Mouse (Mus musculus): ENCODE data around the gene Crabp2. TPM values are rescaled to one million over a fixed set of nuclear protein-coding genes. Genes with fewer than 3 reads are reported as not detected.

Crabp2 gene
- polyA plus RNA-seq, 1 experiment: not detected

DNA sequence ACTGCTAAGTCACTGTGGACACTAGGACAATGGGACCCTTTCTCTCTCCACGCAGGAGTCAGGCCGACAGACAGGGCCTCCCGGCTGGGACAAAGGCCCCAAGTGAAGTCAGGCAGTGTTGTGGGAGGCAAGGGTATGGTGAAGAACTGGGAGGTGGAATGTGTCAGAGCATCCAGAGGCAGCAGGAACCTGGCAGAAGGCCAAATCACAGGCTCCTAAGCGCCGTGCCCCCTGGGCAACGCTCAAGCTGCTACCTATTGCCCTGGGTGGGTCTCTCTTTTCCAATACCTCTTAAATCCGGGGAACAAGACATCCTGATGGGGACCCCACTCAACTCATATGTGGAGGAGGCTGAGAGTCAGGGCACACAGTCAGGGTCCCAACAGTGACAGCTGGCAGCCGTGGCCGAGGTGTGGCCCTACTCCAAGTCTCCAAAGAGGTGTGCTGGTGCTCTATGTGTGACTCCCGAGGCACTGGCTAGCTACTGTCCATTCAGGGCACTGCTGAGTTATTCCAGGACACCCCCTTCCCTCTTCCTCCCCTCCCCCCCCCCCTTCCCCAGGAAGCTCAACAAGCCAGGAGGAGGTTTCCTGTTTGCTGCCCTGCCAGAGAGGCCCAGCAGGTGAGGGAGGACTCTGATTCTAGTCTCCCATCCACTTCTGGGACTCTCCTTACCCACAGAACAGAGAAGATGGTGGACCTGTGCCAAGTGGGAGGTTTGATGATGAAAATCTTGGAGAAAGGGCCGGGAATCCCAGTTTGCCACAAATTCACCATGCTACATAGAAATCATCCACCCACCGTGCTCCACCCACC lies 37.2 kb downstream of the Crabp2 start:
- TF ChIP-seq GATA1 (IDR thresholded peaks at IDR 0.05; ENCODE audit: low read length): no peak

- no peak for TF ChIP-seq GATA1 (IDR thresholded peaks at IDR 0.05; ENCODE audit: low read length)
Measured at GRCm38 (mm10) chr3:87986868-87987267, 38.4 kb downstream of the Crabp2 start.

GRCm38 (mm10) chr3:87987633-87988032 lies 39.2 kb downstream of the Crabp2 start:
- TF ChIP-seq GATA1 (IDR thresholded peaks at IDR 0.05; ENCODE audit: low read length): no peak

- TF ChIP-seq GATA1 (IDR thresholded peaks at IDR 0.05; ENCODE audit: low read length): no peak
Measured at GRCm38 (mm10) chr3:87988068-87988467, 39.6 kb downstream of the Crabp2 start.

DNA sequence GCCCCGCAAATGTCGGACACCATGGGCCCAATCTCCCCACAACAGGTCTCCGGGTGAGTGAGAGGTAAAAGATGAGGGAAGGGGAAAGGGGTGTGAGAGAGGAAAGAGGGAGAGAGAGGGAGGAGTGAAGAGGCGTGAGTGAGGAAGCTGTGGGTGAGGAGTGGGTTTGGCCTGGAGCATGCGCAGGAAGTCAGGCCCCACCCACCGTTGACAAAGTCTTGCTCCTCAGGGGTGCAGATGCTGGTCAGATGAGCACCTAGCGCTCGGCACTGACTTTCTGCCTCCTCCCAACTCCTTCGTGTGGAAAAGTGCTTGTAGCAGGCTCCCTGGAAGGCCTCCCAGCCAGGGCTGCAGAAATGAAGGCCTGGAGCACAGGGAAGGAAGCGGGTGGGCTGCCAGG lies 41.5 kb downstream of the Crabp2 start:
- TF ChIP-seq GATA1 (IDR thresholded peaks at IDR 0.05; ENCODE audit: low read length): no peak

DNA sequence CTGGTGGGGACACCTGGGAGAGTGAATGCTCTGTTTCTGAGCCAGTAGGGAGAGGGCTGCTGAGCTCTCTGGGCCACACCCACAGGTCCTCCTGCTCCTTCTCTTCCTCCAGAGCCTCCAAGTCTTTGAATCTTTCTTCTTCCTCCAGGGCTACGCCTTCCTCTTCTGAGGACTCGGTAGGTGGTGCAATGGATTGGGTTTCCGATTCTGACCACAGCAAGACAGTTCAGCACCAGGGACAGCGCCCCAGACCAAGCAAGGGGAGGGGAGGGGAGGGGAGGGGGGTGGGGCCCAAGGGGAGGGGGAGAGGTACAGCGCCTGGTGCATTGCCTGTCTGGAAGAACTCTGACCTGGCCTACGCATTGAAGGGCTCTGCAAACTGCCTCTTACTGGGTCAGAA lies 45.0 kb downstream of the Crabp2 start:
- no peak for TF ChIP-seq GATA1 (IDR thresholded peaks at IDR 0.05; ENCODE audit: low read length)

DNA sequence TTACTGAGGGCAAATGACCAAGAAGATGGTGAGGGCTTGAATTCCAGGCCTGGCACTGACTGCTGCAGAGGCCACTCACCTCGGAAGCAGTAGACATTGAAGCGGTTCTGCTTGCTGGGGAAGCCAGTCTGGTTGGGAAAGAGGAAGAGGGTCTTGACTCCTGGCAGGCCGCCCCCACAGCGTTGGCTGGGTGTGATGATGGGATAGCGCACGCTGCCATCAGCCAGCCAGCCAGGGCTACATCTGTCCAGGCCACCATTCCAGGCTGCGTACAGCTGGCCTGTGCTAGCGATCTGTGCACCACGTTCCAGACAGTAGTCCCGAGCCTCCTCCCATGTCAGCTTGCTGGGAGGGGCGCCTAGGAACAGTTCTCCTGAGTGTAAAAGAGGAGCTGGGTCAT lies 46.9 kb downstream of the Crabp2 start:
- TF ChIP-seq GATA1 (IDR thresholded peaks at IDR 0.05; ENCODE audit: low read length): no peak

GRCm38 (mm10) chr3:87996401-87996800 lies 47.9 kb downstream of the Crabp2 start:
- TF ChIP-seq GATA1 (IDR thresholded peaks at IDR 0.05; ENCODE audit: low read length): no peak

- no peak for TF ChIP-seq GATA1 (IDR thresholded peaks at IDR 0.05; ENCODE audit: low read length)
Measured at GRCm38 (mm10) chr3:87996971-87997614, 48.6 kb downstream of the Crabp2 start.

DNA sequence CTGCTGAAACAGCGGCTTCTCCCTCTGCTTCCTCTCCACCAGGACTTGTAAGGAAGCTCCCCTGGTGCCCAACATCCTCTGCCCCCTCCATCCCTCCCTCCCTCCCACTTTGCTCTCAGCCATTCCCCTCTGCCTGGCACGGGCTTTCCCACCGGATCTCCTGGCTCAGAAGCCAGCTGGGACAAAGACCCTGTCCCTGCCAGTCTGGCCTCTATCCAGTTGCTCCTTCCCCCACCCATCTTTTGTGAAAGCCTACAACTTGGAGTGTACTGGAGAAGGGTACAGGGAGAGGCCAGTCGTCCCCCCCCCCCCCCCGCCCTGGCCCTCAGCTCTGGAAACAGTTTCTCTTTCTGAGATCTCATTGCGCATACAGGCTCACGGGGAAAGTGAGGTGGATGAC lies 50.3 kb downstream of the Crabp2 start:
- TF ChIP-seq GATA1 (IDR thresholded peaks at IDR 0.05; ENCODE audit: low read length): no peak

DNA sequence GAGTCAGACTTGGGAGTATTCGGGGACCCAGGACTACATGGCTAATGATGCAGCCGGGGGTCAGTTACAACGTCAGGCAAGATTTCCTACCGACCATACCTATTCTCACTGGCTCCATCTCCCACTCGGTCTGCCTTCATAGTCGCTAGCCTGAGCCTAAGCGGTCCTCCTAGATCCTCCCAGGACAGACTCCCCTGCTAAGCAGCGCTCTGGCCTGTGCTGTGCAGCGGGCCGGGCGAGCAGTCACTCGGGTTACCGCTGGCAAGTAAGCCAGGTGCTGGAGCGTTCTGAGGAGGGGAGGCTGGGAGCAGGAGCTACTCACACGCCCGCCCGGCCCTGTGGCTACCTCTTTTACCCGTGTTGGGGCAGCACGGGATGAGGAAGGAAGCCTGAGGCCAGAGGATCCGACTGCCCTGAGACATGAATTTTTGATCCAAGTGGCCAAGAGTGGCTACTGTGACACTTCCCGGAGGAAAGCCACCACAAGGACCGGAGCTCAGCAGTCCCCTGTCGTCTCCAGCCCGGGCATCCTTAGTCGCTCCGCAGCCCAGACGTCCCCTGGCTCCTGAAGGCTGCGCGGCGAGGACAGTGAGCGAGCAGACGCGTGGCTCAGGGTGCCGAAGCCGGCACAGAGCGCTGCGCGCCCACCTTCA lies 50.9 kb downstream of the Crabp2 start:
- TF ChIP-seq GATA1 (IDR thresholded peaks at IDR 0.05; ENCODE audit: low read length): no peak

- no peak for TF ChIP-seq GATA1 (IDR thresholded peaks at IDR 0.05; ENCODE audit: low read length)
Measured at GRCm38 (mm10) chr3:88000181-88000580, 51.7 kb downstream of the Crabp2 start, which contains the start of gene Bcan. Gene Bcan, minus strand, starts transcription at chr3:88000230.

GRCm38 (mm10) chr3:88000816-88001595 lies 52.5 kb downstream of the Crabp2 start:
- no peak for TF ChIP-seq GATA1 (IDR thresholded peaks at IDR 0.05; ENCODE audit: low read length)

- no peak for TF ChIP-seq GATA1 (IDR thresholded peaks at IDR 0.05; ENCODE audit: low read length)
Measured at GRCm38 (mm10) chr3:88002291-88002976, 54.0 kb downstream of the Crabp2 start.

Other genes with a start within 250 kb of the Crabp2 start
- gene Lrrc71, start 200.0 kb upstream of the Crabp2 start, polyA plus RNA-seq (2012): 0.01 TPM in 1 of 2 replicates, not detected in the other
- not detected in 2 replicates for gene Ntrk1, start 153.5 kb upstream of the Crabp2 start, polyA plus RNA-seq (2012)
- gene Insrr, start 151.7 kb upstream of the Crabp2 start, polyA plus RNA-seq (2012): not detected in 2 replicates
- not detected in 2 replicates for gene Pear1, start 124.4 kb upstream of the Crabp2 start, polyA plus RNA-seq (2012)
- gene Sh2d2a, start 101.9 kb upstream of the Crabp2 start, polyA plus RNA-seq (2012): 0.02 TPM in 1 of 2 replicates, not detected in the other
- gene Prcc, start 63.1 kb upstream of the Crabp2 start, polyA plus RNA-seq (2012): 81.3 and 101 TPM in 2 replicates
- 2,373 and 3,088 TPM in 2 replicates for gene Hdgf, start 42.3 kb upstream of the Crabp2 start, polyA plus RNA-seq (2012)
- gene Mrpl24, start 29.2 kb upstream of the Crabp2 start, polyA plus RNA-seq (2012): 13.8 and 15.8 TPM in 2 replicates
- 14.0 and 17.6 TPM in 2 replicates for gene Isg20l2, start 18.4 kb upstream of the Crabp2 start, polyA plus RNA-seq (2012)
- gene Rrnad1, start 17.9 kb upstream of the Crabp2 start, polyA plus RNA-seq (2012): 16.3 and 26.0 TPM in 2 replicates
- gene Nes, start 22.4 kb downstream of the Crabp2 start, polyA plus RNA-seq (2012): not detected in 2 replicates
- gene Bcan, start 51.6 kb downstream of the Crabp2 start, polyA plus RNA-seq (2012): not detected in 2 replicates
- not detected in 2 replicates for gene Hapln2, start 78.9 kb downstream of the Crabp2 start, polyA plus RNA-seq (2012)
- gene Gpatch4, start 94.4 kb downstream of the Crabp2 start, polyA plus RNA-seq (2012): 34.8 and 53.1 TPM in 2 replicates
- gene Naxe, start 109.8 kb downstream of the Crabp2 start, polyA plus RNA-seq (2012): 26.1 and 37.5 TPM in 2 replicates
- gene Ttc24, start 129.6 kb downstream of the Crabp2 start, polyA plus RNA-seq (2012): not detected in 2 replicates
- 7.6 and 13.5 TPM in 2 replicates for gene Iqgap3, start 133.3 kb downstream of the Crabp2 start, polyA plus RNA-seq (2012)
- gene Mef2d, start 193.7 kb downstream of the Crabp2 start, polyA plus RNA-seq (2012): 164 and 168 TPM in 2 replicates